Mouse (Mus musculus) activated CD4-positive, CD25-positive, alpha-beta regulatory T cell, adult 4 months (primary cell): Measurements from ENCODE around the gene Lpin1. TPM values are rescaled to one million over a fixed set of nuclear protein-coding genes. Genes with fewer than 3 reads are reported as not detected.
A peak's percentile ranks its signal among the peaks of the same experiment; 100 is the strongest.

Source experiments
- ATAC-seq: one replicate; pipeline ENCODE4 v1.8.0; 2017
- polyA plus RNA-seq, 2 experiments: library from polyadenylated mRNA; unstranded; fragments of 100-300 nt; shearing (Covaris generic); gene quantifications; one replicate each; pipeline ENCODE4 v1.2.1; 2017

Gene Lpin1
- polyA plus RNA-seq, 2 experiments from 2014 or later, result 10.9 to 12.0 TPM

DNA sequence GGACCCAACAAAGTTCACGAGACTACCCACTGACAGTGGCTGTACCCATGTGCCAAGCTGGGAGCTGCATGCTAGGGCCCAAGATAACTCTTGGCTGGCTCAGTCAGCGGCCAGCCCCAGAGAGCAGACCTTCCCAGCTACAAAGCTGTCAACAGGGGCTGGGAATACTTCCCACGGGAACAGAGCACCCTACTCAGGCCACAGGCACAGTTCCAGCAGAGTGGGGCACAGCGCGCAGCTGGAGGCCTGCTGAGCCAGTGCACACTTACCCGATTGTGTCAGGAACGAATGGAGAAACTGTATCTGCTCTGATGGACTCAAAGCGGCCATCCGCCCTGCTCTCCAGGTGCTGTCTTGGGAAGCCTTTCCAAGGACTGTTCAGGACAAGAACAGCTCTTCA lies 95.6 kb downstream of the Lpin1 start:
- no peak for ATAC-seq

GRCm38 (mm10) chr12:16512991-16513390 lies 97.8 kb downstream of the Lpin1 start:
- no peak for ATAC-seq

DNA sequence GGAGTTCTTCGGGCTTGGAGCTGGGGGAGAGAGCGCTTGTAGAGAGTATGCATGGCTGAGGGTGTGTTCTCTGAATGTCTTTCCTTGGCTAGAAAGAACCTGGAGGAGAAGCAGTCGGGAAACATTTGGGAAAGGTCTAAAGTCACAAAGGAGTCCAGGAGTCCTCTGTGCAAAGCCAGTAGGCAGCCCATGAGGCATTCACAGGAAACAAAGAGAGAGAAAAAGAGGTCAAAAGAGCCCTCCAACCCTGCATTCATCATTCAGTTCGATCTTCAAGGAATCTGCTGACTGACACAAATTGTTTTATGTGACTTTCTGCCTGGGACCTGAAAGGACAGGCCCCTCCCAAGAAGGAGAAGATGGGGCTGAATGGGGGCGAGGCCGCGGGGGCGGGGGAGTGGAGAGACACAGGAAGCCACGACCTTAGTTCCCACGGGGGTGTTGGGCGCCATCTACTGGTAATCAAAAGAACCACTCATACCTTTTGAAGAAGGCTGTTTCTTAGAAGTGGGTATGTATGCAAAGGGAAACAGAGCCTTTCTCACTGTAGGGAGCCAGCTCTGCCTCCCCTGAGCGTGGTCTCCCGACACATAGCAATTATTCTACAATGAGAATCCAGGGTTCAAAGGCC lies 101.5 kb downstream of the Lpin1 start:
- ATAC-seq, result peak; percentile 93

GRCm38 (mm10) chr12:16506796-16507790 lies 103.7 kb downstream of the Lpin1 start:
- ATAC-seq, result no peak

DNA sequence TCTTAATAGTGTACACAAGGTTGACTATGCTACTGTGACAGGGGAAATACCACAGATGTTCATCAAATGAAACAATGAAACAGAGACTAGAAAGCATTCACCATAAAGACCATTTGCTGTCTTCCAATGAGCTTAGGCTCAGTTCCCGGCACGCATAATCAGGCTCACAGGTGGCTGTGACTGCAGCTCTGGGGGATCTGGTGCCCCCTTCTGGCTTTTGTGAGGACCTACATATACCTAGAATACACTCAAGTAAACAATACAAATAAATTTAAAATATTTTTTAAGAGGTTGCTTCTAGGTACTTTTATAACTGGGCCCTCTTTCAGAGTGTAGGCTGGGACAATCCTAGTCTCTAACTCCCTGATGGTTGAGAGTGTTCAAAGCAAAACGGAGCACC lies 106.5 kb downstream of the Lpin1 start:
- no peak for ATAC-seq

DNA sequence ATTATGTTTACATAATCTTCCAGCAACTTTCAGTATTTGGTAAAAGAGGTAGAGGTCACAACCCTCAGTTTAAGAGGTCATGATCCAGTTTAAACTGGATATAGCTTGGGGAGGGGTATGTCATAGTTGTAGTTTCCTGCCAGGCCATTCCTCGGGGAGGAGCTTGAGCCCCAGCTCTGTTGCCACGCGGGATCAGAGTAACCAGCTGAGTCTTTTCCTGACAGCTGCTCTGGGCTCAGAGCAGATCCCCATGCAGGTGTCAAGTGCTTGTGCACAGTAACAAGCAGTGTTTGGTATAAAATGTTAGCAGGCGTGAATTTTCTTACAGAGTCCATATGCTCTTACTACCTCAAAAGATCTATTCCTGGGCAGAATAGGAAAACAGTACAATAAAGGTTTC lies 112.8 kb downstream of the Lpin1 start:
- no peak for ATAC-seq

DNA sequence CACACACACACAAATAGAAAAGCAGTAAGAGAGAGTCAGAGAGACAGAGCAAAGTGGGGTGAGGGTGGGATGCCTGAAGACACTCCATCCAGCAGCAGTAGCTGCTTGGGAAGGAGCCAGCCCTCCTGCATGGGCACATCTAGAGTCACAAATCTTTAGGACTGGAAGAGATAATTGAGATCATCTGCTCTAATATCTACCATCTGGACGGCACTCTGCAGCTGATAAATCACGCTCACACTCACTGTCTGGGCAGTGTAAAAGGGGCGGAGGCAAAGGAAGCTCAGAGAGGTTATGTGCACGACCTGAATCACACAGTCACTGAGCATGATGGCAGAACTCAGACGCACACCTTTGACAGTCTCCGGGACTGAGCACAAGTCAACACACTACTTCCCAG lies 118.1 kb downstream of the Lpin1 start:
- ATAC-seq, result no peak

DNA sequence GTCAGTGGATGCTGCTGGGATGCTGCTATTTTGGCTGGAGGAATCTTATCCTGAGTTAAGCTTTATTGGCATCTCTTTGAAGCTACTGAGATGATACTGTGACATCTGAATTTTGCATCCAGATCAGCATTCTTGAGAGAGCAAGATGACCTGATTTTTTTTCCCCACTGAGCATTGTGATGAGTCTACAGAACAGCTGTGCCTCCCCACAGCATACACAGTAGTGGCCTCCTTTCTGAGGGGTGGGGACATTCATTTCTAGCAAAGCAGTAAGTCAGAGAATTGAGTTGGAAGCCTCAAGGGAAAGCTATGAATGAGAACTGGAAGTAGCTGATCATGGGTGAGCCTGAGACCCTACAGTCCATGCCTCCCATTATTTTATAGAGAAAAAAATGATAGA lies 121.9 kb downstream of the Lpin1 start:
- no peak for ATAC-seq

DNA sequence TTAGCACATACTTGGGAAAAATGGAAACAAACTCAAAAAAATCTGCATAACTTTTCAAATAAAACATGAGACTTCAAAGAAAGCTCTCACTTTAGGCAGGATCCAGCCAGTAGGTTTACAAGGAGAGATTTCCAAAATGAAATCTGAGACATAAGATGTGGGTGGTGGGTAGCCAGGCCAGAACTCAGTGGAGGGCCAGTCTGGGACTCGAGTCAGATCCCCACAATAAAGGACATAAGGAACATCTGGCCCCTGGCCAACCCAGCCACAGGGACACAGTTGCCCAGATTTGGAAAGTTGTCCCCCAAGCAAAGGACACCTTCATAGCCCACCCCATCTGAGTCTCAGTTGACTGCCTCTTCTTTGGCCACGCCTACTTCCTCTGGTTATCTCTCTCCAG lies 123.3 kb downstream of the Lpin1 start:
- no peak for ATAC-seq

Other genes starting within 250 kb of the Lpin1 start
- gene Ntsr2, start 42.4 kb upstream of the Lpin1 start, polyA plus RNA-seq, result not detected
- under 1 TPM in 1 of 2 experiments, not detected in 1; 0.12 TPM for gene Greb1, start 189.9 kb upstream of the Lpin1 start, polyA plus RNA-seq
- gene E2f6, start 200.0 kb upstream of the Lpin1 start, polyA plus RNA-seq, result 1 to 10 TPM; 3.3 to 3.6 TPM